Mouse (Mus musculus): ENCODE results near the gene Paxbp1. TPM values are rescaled to one million over a fixed set of nuclear protein-coding genes. Genes with fewer than 3 reads are reported as not detected.

Gene Paxbp1
- polyA plus RNA-seq, 1 experiment from 2014 or later: 54.4 TPM

DNA sequence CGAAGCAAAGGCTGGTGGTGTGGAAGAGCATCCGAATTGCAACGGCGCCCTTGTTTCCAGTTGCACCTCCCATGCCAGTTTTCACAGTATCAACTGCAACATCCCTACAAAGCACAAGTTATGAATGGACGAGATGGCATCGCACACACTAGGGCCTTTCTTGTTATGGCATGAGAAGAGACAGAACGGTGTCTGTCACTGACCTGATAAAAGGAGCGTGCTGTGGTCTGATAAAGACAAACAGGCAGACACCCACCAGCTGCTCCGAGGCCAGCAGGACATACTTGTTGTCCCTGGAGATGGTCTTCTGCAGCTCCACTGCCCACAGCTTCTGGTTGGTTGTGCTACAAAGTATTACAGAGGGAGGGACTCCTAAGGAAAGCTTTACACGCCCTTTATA is 80.0 kb downstream of the Paxbp1 start:
- no peak for DNase-seq (ENCODE audit: low spot score)

More for the DNA sequence above, 80.0 kb downstream of the Paxbp1 start:
- Histone ChIP-seq H3K27me3 (ENCODE audit: insufficient read depth, poor library complexity, severe bottlenecking) (no peaks in the 10 kb centered on the region), H3K36me3 (peaks cover 43% of the 10 kb centered on the region), H3K9me3 (no peaks in the 10 kb centered on the region), H3K4me1 (replicated peaks) (no peaks in the 10 kb centered on the region), H3K27ac (no peak overlapping the region), H3K4me3 (no peak overlapping the region)
- WGBS: 91% methylated on average over 10 of the region's 10 CpGs

Other genes with a start within 250 kb of the Paxbp1 start
- gene Urb1, start 234.1 kb downstream of the Paxbp1 start, polyA plus RNA-seq (2016; fragmentation: Nextera tagmentation; extraction: Ambion mirVana): 10.2 and 10.8 TPM in 2 replicates
- 0.75 and 1.0 TPM in 2 replicates for gene Eva1c, start 217.8 kb downstream of the Paxbp1 start, polyA plus RNA-seq (2016; fragmentation: Nextera tagmentation; extraction: Ambion mirVana)
- 62.4 and 69.3 TPM in 2 replicates for gene Cfap298, start 109.4 kb downstream of the Paxbp1 start, polyA plus RNA-seq (2016; fragmentation: Nextera tagmentation; extraction: Ambion mirVana)
- 14.2 and 19.3 TPM in 2 replicates for gene Synj1, start 33.2 kb downstream of the Paxbp1 start, polyA plus RNA-seq (2016; fragmentation: Nextera tagmentation; extraction: Ambion mirVana)
- gene 4932438H23Rik, start 50.6 kb upstream of the Paxbp1 start, polyA plus RNA-seq (2016; fragmentation: Nextera tagmentation; extraction: Ambion mirVana): 0.11 and 0.27 TPM in 2 replicates
- 1.4 and 1.9 TPM in 2 replicates for gene Olig2, start 180.9 kb upstream of the Paxbp1 start, polyA plus RNA-seq (2016; fragmentation: Nextera tagmentation; extraction: Ambion mirVana)
- 1.4 and 1.5 TPM in 2 replicates for gene Olig1, start 225.2 kb upstream of the Paxbp1 start, polyA plus RNA-seq (2016; fragmentation: Nextera tagmentation; extraction: Ambion mirVana)

All from hindbrain, embryonic 10.5 days (tissue).